Mouse (Mus musculus) left cerebral cortex, postnatal 10 days (tissue): Measurements from ENCODE around the gene Mitf. TPM values are rescaled to one million over a fixed set of nuclear protein-coding genes. Genes with fewer than 3 reads are reported as not detected.

Experiments
- DNase-seq, 2 experiments: peaks; one replicate each; pipeline ENCODE4 v3.0.0; 2021 to 2022; ENCODE audit warnings: low spot score in 2 of 2, mixed read lengths in 1 of 2; ENCODE audit errors: extremely low spot score in 1 of 2
- intact Hi-C: fragments of 180-260 bp; cut with DNase I; formaldehyde crosslinking; loops from one replicate; pipeline ENCODE4 v1.15.1; 2025
- total RNA-seq, 2 experiments: library from RNA; stranded (reverse); gene quantifications; 2 replicates each; pipeline ENCODE4 v1.2.3; 2021

Gene Mitf
- total RNA-seq, 2 experiments from 2014 or later, result 3.2 to 3.6 TPM

GRCm38 (mm10) chr6:97918481-97918880 lies 111.6 kb downstream of the Mitf start:
- DNase-seq, result no peak
- intact Hi-C loops, result no loop called here

- intact Hi-C loops, result no loop called here
- no peak for DNase-seq
Measured at GRCm38 (mm10) chr6:97919287-97919686, 112.4 kb downstream of the Mitf start.

GRCm38 (mm10) chr6:97921591-97921990 lies 114.7 kb downstream of the Mitf start:
- DNase-seq, result no peak
- intact Hi-C loops, result no loop called here

GRCm38 (mm10) chr6:97924221-97924620 lies 117.4 kb downstream of the Mitf start:
- intact Hi-C loops, result no loop called here
- no peak for DNase-seq

GRCm38 (mm10) chr6:97929051-97929450 lies 122.2 kb downstream of the Mitf start:
- DNase-seq, result no peak
- intact Hi-C loops, result no loop called here

GRCm38 (mm10) chr6:97929466-97929865 lies 122.6 kb downstream of the Mitf start:
- peak in 1 of 2 experiments; percentile 19 for DNase-seq
- intact Hi-C loops, result no loop called here

- no peak for DNase-seq
- intact Hi-C loops, result no loop called here
Measured at GRCm38 (mm10) chr6:97937139-97937538, 130.3 kb downstream of the Mitf start.

GRCm38 (mm10) chr6:97937897-97938614 lies 131.2 kb downstream of the Mitf start:
- no peak for DNase-seq
- intact Hi-C loops, result no loop called here

GRCm38 (mm10) chr6:97940916-97941315 lies 134.1 kb downstream of the Mitf start:
- DNase-seq, result no peak
- intact Hi-C loops, result no loop called here

- DNase-seq, result no peak
- intact Hi-C loops, result no loop called here
Measured at GRCm38 (mm10) chr6:97950033-97950881, 143.4 kb downstream of the Mitf start.

GRCm38 (mm10) chr6:97950882-97951245 lies 144.0 kb downstream of the Mitf start:
- no peak for DNase-seq
- intact Hi-C loops, result no loop called here

GRCm38 (mm10) chr6:97951711-97952110 lies 144.9 kb downstream of the Mitf start:
- no peak for DNase-seq
- intact Hi-C loops, result no loop called here

GRCm38 (mm10) chr6:97952845-97953244 lies 146.0 kb downstream of the Mitf start:
- intact Hi-C loops, result no loop called here
- no peak for DNase-seq

GRCm38 (mm10) chr6:97956121-97956520 lies 149.3 kb downstream of the Mitf start:
- no peak for DNase-seq
- intact Hi-C loops, result no loop called here

GRCm38 (mm10) chr6:97956636-97957035 lies 149.8 kb downstream of the Mitf start:
- no peak for DNase-seq
- intact Hi-C loops, result no loop called here

- intact Hi-C loops, result no loop called here
Measured at GRCm38 (mm10) chr6:97958276-97958675, 151.4 kb downstream of the Mitf start.

GRCm38 (mm10) chr6:97961776-97962175 lies 154.9 kb downstream of the Mitf start:
- intact Hi-C loops, result no loop called here
- DNase-seq, result no peak

More at GRCm38 (mm10) chr6:97958276-97958675, 151.4 kb downstream of the Mitf start:
- DNase-seq, result no peak

- intact Hi-C loops, result no loop called here
- no peak for DNase-seq
Measured at GRCm38 (mm10) chr6:97962311-97962710, 155.5 kb downstream of the Mitf start.

GRCm38 (mm10) chr6:97964750-97965149 lies 157.9 kb downstream of the Mitf start:
- intact Hi-C loops, result no loop called here

GRCm38 (mm10) chr6:97981668-97982067 lies 174.8 kb downstream of the Mitf start:
- intact Hi-C loops, result no loop called here
- DNase-seq, result no peak

More at GRCm38 (mm10) chr6:97964750-97965149, 157.9 kb downstream of the Mitf start:
- no peak for DNase-seq
